Mouse (Mus musculus): ENCODE measurements at regions not wholly inside any gene's neighbourhood (a gene's known extent, or its start where the extent isn't known, plus 50 kb on each side); places are given as distances from the start of the nearest gene placed in this dataset.

- TF ChIP-seq CTCF (IDR thresholded peaks at IDR 0.05; ENCODE audit: insufficient read depth, low read depth, low read length), result no peak
- no peak for TF ChIP-seq POLR2A (IDR thresholded peaks at IDR 0.05; ENCODE audit: insufficient read depth, low read depth, low read length)
Measured at GRCm38 (mm10) chr15:44064855-44065254, 3930.7 kb downstream of the 9330182O14Rik start.
